Mouse (Mus musculus) mesoderm, embryonic 11.5 days (tissue): Measurements from ENCODE around the gene BC025920.

Source experiments
- DNase-seq: peaks from one replicate; pipeline ENCODE4 v3.0.0-alpha.2; 2012; ENCODE audit warnings: low read depth, low spot score

The BC025920 gene

DNA sequence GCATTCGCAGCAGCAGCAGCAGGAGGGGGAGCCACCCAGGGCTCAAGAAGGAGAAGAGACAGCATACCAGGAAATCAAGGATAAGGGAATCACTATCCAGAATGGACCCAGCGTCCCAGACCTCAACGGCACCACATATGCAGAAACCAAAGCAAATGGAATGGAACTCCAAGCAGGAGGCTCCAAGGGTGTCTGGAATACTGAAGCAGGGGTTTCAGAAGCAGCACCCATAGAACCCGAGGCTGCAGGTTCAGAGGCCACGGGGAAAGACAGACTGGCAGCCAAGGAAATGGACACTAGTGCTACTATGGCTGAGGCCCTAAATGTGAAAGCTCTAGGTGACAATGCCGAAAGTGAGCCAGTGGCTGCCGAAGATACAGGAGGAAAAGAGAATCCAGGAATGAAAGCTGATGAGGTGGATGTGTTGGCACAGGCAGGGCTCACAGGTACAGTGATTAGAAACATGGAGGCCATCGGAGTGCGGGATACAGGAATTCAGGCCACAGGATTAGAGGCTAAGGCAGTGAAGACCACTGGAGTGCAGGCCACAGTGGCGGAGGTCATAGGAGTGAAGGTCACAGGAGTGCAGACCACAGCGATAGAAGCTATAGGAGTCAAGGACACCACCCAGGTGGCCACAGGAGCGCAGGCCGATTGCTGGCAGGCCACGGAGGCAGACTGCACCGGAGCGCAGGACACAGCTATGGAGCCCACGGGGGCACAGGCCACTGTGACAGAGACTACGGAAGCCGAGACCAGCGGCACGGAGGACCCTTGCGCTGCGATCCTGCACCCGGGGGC is 36.8 kb downstream of the BC025920 start:
- no peak for DNase-seq

DNA sequence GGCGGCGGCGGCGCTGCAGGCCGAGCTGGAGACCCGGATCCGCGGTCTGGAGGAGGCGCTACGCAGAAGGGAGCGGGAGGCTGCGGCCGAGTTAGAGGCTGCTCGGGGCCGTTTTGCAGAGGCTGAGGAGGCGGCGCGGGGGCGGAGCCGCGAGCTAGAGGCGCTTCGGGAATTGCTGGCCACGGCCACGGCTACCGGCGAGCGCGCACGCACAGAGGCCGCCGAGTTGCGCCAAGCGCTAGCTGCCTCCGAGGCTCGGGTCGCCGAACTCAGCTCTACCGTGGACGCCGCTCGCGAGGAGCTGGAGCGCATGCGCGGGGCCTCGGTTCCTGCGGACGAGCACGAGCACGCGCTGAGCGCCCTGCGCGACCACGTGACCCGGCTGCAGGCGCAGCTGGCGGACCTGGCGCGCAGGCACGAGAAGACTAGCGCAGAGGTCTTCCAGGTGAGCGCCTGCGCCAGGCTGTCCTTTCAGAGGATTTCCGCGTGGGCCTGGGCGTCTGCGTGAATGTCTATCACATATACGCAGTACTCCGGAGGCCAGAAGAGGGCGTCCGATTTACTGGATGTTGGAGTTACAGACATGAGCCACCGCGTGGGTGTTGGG is 37.5 kb downstream of the BC025920 start:
- peak; percentile 97 for DNase-seq

DNA sequence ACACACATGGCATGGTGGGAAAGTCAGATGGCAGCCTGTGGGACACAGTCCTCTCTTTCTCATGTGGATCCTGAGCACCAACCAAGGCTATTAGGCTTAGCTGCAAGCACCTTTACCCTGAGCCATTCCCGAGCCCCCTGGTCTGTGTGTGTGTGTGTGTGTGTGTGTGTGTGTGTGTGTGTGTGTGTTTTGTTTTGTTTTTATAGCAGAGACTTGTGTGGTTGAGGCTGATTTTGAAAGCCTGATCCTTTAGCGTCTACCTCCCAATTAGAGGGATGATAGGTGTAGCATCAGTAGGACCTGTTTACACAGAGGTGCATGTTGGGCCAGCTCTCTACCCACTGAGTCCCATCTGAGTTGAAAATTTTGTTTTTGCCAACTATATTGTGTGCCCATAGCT is 38.1 kb downstream of the BC025920 start:
- DNase-seq = no peak

DNA sequence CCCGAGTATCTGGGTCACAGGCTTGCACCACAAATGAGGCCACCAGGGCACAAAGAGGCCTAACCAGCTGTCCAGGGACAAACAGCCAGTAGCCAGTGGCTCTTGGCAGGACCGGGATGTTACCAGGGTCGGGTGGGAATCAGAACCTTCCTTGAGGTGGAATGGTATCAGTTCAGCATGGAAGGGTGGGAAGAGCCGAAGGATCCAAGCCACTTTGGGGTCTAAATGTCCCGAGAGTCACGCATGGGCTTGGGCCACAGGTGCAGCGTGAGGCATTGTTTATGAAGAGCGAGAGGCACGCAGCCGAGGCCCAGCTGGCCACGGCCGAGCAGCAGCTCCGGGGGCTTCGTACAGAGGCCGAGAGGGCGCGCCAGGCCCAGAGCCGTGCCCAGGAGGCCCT is 38.6 kb downstream of the BC025920 start:
- DNase-seq = no peak

DNA sequence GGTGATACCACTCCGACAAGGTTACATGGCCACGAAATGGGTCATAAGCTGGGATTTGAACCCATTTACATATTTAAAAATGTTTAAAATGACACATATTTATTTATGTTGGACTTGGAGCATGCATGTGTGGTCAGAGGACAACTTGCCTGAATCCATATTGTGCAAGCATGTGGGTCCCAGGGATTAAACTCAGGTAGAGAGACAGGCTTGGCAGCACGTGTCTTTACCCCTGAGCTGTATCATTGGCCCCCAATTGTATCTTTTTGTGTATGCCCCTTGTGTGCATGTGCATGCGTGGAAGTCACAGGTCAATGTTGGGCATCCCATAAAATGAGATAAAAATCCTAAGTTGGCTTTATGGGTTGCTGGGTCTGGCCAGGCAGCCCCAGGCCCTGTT is 39.3 kb downstream of the BC025920 start:
- DNase-seq = no peak

DNA sequence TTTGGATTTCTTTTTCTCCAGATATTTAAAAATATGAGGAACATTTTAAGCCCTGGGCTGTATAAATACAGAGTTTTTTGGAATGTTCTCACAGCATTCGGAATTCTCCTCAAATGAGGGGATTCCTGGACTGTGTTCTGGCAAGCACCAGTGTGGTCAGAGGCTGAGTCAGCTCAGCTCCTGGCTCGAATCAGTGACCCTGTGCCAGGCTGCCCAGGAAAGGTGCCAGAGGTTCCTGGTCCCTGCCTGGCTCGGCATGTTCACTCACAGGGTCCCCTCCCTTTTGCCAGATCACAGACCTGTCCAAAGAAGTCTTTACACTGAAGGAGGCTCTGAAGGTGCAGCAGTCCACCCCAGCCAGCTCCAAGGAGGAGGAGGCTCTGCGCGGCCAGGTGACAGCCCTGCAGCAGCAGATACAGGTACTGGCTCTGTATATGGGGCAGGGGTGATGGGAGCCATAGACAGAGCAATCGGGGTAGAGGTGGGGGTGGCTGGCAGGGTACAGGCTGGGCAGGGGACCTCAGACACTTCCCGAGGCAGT is 40.0 kb downstream of the BC025920 start:
- no peak for DNase-seq

DNA sequence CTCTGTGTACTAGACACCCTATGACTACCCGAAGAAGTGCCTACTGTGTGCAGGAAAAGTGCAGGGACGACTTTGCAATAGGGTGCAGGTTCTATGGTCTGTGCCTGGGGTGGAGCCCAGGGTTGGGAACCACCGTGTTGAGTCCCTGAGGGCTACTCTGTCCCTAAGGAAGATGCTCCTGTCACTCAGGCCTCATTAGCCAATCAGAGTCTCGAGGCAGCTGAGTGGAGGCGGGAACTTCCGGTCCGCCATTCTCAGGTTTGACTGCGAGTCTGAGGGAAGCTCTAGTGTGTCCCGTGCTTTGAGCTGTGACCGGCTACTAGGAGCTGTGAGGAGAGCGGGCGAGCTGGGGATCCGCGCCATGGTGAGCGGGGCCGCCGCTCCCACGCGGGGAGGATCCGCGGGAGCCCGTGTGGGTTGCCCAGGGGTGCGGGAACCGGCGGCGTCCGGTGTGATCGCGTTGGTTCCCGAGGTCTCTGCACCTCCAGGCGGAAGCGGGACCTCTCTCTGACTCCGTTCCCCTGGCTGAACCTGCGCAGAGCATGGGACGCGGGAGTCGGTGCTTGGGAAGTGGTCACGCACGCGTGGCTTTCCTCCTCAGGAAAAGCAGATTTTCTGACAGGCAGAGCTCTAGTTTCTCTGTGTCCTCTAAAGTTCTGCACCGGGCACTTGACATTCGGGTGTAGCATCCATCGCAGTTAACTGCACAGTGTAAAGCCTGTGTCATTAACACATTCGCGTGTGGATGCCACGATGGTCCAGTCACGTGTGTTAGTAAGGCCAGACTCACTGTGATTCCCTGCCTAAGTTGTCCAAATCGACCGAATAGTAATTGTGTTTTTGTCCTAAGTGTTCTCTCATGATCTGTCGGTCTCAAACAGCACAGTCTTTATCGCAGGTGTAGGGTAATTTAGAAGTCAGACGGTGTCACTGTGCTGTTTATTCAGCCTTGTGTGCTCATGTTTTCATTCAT is 43.0 kb downstream of the BC025920 start, which contains the start of gene Gm10778:
Gene Gm10778 (plus strand): TSS at position 257 of the 973 bp plus-strand sequence.
- DNase-seq = peak; percentile 93

DNA sequence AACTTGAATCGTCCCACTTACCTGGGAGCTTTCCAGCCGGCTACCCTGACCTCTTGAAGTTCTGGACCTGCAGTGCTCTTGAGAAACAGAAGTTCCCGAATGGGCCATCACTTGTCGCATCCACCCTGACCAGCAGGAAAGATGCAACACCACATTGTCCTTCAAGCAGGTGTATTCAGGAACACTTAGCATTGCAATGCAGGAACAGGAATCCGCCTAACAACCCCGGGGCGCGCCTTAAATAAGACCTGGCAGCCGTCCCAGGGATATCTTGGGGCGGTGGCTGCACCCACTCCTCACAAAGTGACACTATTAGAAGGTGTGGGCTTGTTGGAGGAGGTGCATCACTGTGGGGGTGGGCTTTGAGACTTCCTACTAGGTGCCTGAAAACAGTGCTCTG is 49.1 kb downstream of the BC025920 start:
- DNase-seq = no peak

DNA sequence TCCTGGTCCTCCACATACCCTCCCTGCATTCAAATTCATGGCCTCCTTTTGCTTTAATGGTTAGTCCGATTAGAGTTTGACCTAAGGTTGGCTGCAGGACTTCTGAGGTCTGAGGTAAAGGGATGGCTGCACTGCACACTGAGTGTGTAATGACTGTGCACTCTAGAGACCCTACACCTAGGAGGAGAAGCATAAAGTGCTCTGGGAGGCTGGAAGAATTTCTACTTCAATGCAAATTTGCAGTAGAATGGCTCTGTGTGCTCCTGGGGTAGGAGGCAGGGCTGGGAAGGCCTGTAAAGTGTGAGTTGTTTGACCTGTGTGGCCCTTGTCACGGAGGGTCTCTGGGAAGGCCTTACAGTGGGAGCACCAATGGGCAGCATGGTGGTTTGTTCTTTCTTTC is 50.1 kb downstream of the BC025920 start:
- DNase-seq = no peak
